Mouse (Mus musculus): ENCODE results near the gene Tmem247. TPM values are rescaled to one million over a fixed set of nuclear protein-coding genes. Genes with fewer than 3 reads are reported as not detected.

Tmem247 gene
- polyA plus RNA-seq, 1 experiment from 2014 or later = not detected

- no peak for DNase-seq (ENCODE audit: extremely low spot score, low spot score)
- H3K4me3 ChIP-seq = no peak overlapping the region
- no peaks in the 10 kb centered on the region for H3K9me3 ChIP-seq
- peaks cover 25% of the 10 kb centered on the region for H3K4me1 ChIP-seq
- H3K27ac ChIP-seq = 0 out of 2 replicates have a peak overlapping the region, but pooled peaks have one; percentile 31
- H3K36me3 ChIP-seq (replicated peaks) = no peaks in the 10 kb centered on the region
- WGBS = 71% methylated on average over 3 of the region's 3 CpGs
- H3K27me3 ChIP-seq (ENCODE audit: poor library complexity, severe bottlenecking) = peaks cover 30% of the 10 kb centered on the region
Measured at GRCm38 (mm10) chr17:86904206-86904605, 12.9 kb upstream of the Tmem247 start.

- Histone ChIP-seq H3K36me3 (replicated peaks) (no peaks in the 10 kb centered on the region), H3K27ac (peak overlapping the region; percentile 45), H3K27me3 (ENCODE audit: poor library complexity, severe bottlenecking) (peaks cover 30% of the 10 kb centered on the region), H3K9me3 (no peaks in the 10 kb centered on the region), H3K4me3 (no peak overlapping the region), H3K4me1 (peaks cover 25% of the 10 kb centered on the region)
- WGBS = 29% methylated on average over 19 of the region's 19 CpGs
- DNase-seq (ENCODE audit: extremely low spot score, low spot score) = peak; percentile 51
Measured at GRCm38 (mm10) chr17:86905297-86906135, 11.6 kb upstream of the Tmem247 start.

- no peaks in the 10 kb centered on the region for H3K36me3 ChIP-seq (replicated peaks)
- peak overlapping the region; percentile 45 for H3K27ac ChIP-seq
- H3K9me3 ChIP-seq = no peaks in the 10 kb centered on the region
- WGBS = 4% methylated on average over 9 of the region's 9 CpGs
- peaks cover 25% of the 10 kb centered on the region for H3K4me1 ChIP-seq
- H3K27me3 ChIP-seq (ENCODE audit: poor library complexity, severe bottlenecking) = peaks cover 30% of the 10 kb centered on the region
- DNase-seq (ENCODE audit: extremely low spot score, low spot score) = peak; percentile 79
- no peak overlapping the region for H3K4me3 ChIP-seq
Measured at GRCm38 (mm10) chr17:86906136-86906461, 11.0 kb upstream of the Tmem247 start.

- H3K4me3 ChIP-seq = no peak overlapping the region
- no peaks in the 10 kb centered on the region for H3K9me3 ChIP-seq
- peaks cover 28% of the 10 kb centered on the region for H3K4me1 ChIP-seq
- H3K27me3 ChIP-seq (ENCODE audit: poor library complexity, severe bottlenecking) = peaks cover 30% of the 10 kb centered on the region
- H3K36me3 ChIP-seq (replicated peaks) = no peaks in the 10 kb centered on the region
- WGBS = 37% methylated on average over 6 of the region's 6 CpGs
- H3K27ac ChIP-seq = no peak overlapping the region
- DNase-seq (ENCODE audit: extremely low spot score, low spot score) = peak; percentile 21
Measured at GRCm38 (mm10) chr17:86906601-86907000, 10.5 kb upstream of the Tmem247 start.

GRCm38 (mm10) chr17:86907092-86907491 lies 10.1 kb upstream of the Tmem247 start:
- Histone ChIP-seq H3K27me3 (ENCODE audit: poor library complexity, severe bottlenecking) (peaks cover 30% of the 10 kb centered on the region), H3K9me3 (no peaks in the 10 kb centered on the region), H3K27ac (no peak overlapping the region), H3K4me1 (peaks cover 30% of the 10 kb centered on the region), H3K4me3 (no peak overlapping the region), H3K36me3 (replicated peaks) (no peaks in the 10 kb centered on the region)
- peak; percentile 5 for DNase-seq (ENCODE audit: extremely low spot score, low spot score)
- 88% methylated on average over 3 of the region's 3 CpGs for WGBS

GRCm38 (mm10) chr17:86908316-86908715 lies 8.8 kb upstream of the Tmem247 start:
- no peaks in the 10 kb centered on the region for H3K36me3 ChIP-seq (replicated peaks)
- 81% methylated on average over 8 of the region's 8 CpGs for WGBS
- peaks cover 30% of the 10 kb centered on the region for H3K4me1 ChIP-seq
- no peak overlapping the region for H3K4me3 ChIP-seq
- H3K9me3 ChIP-seq = no peaks in the 10 kb centered on the region
- H3K27me3 ChIP-seq (ENCODE audit: poor library complexity, severe bottlenecking) = peaks cover 30% of the 10 kb centered on the region
- peak; percentile 15 for DNase-seq (ENCODE audit: extremely low spot score, low spot score)
- H3K27ac ChIP-seq = no peak overlapping the region

- DNase-seq (ENCODE audit: extremely low spot score, low spot score) = peak; percentile 19
- WGBS = 77% methylated on average over 14 of the region's 14 CpGs
- no peak overlapping the region for H3K4me3 ChIP-seq
- no peaks in the 10 kb centered on the region for H3K9me3 ChIP-seq
- peaks cover 16% of the 10 kb centered on the region for H3K4me1 ChIP-seq
- H3K36me3 ChIP-seq (replicated peaks) = no peaks in the 10 kb centered on the region
- H3K27ac ChIP-seq = peak overlapping the region; percentile 56; the same call in 1 of the 2 replicates
- H3K27me3 ChIP-seq (ENCODE audit: poor library complexity, severe bottlenecking) = peaks cover 22% of the 10 kb centered on the region
Measured at GRCm38 (mm10) chr17:86909733-86910495, 7.2 kb upstream of the Tmem247 start.

GRCm38 (mm10) chr17:86911261-86911660 lies 5.9 kb upstream of the Tmem247 start:
- Histone ChIP-seq H3K4me1 (peaks cover 4% of the 10 kb centered on the region; the same call in 1 of the 2 replicates), H3K9me3 (no peaks in the 10 kb centered on the region), H3K4me3 (no peak overlapping the region), H3K27me3 (ENCODE audit: poor library complexity, severe bottlenecking) (peaks cover 22% of the 10 kb centered on the region), H3K36me3 (replicated peaks) (no peaks in the 10 kb centered on the region), H3K27ac (no peak overlapping the region)
- 70% methylated on average over 5 of the region's 5 CpGs for WGBS
- peak; percentile 12 for DNase-seq (ENCODE audit: extremely low spot score, low spot score)

- Histone ChIP-seq H3K27ac (no peak overlapping the region), H3K27me3 (ENCODE audit: poor library complexity, severe bottlenecking) (peaks cover 6% of the 10 kb centered on the region), H3K4me3 (no peak overlapping the region), H3K4me1 (peaks cover 4% of the 10 kb centered on the region; the same call in 1 of the 2 replicates), H3K9me3 (no peaks in the 10 kb centered on the region), H3K36me3 (replicated peaks) (no peaks in the 10 kb centered on the region)
- DNase-seq (ENCODE audit: extremely low spot score, low spot score) = no peak
- WGBS = 82% methylated on average over 7 of the region's 7 CpGs
Measured at GRCm38 (mm10) chr17:86913003-86913607, 4.0 kb upstream of the Tmem247 start.

- no peak overlapping the region for H3K4me3 ChIP-seq
- no peaks in the 10 kb centered on the region for H3K27me3 ChIP-seq (ENCODE audit: poor library complexity, severe bottlenecking)
- DNase-seq (ENCODE audit: extremely low spot score, low spot score) = no peak
- no peaks in the 10 kb centered on the region for H3K36me3 ChIP-seq (replicated peaks)
- H3K27ac ChIP-seq = no peak overlapping the region
- WGBS = 79% methylated on average over 4 of the region's 4 CpGs
- peaks cover 4% of the 10 kb centered on the region; the same call in 1 of the 2 replicates for H3K4me1 ChIP-seq
- no peaks in the 10 kb centered on the region for H3K9me3 ChIP-seq
Measured at GRCm38 (mm10) chr17:86915540-86915939, 1.6 kb upstream of the Tmem247 start.

GRCm38 (mm10) chr17:86918786-86919185 lies 1.6 kb downstream of the Tmem247 start:
- 79% methylated on average over 6 of the region's 6 CpGs for WGBS
- H3K9me3 ChIP-seq = no peaks in the 10 kb centered on the region
- no peak overlapping the region for H3K4me3 ChIP-seq
- H3K27me3 ChIP-seq (ENCODE audit: poor library complexity, severe bottlenecking) = no peaks in the 10 kb centered on the region
- no peak overlapping the region for H3K27ac ChIP-seq
- H3K4me1 ChIP-seq = no peaks in the 10 kb centered on the region
- H3K36me3 ChIP-seq (replicated peaks) = no peaks in the 10 kb centered on the region
- no peak for DNase-seq (ENCODE audit: extremely low spot score, low spot score)

- 93% methylated on average over 11 of the region's 11 CpGs for WGBS
- no peak for DNase-seq (ENCODE audit: extremely low spot score, low spot score)
- no peak overlapping the region for H3K4me3 ChIP-seq
- no peak overlapping the region for H3K27ac ChIP-seq
- no peaks in the 10 kb centered on the region for H3K4me1 ChIP-seq
- H3K9me3 ChIP-seq = no peaks in the 10 kb centered on the region
- H3K27me3 ChIP-seq (ENCODE audit: poor library complexity, severe bottlenecking) = no peaks in the 10 kb centered on the region
- H3K36me3 ChIP-seq (replicated peaks) = no peaks in the 10 kb centered on the region
Measured at GRCm38 (mm10) chr17:86919729-86920128, 2.6 kb downstream of the Tmem247 start.

Measured in forebrain, embryonic 10.5 days (tissue).